Mouse (Mus musculus) cerebellum, adult 9-11 months (tissue): Measurements from ENCODE around the gene Mpp6.

ENCODE experiments used
- DNase-seq: peaks from one replicate; pipeline ENCODE4 v3.0.0; 2022

Gene Mpp6

GRCm38 (mm10) chr6:50109757-50110378 lies at the start of gene Mpp6:
Gene Mpp6 (plus strand): TSS chr6:50110241.
- peak; percentile 84 for DNase-seq

- no peak for DNase-seq
Measured at GRCm38 (mm10) chr6:50066172-50066571, 43.9 kb upstream of the Mpp6 start.

GRCm38 (mm10) chr6:50068490-50068889 lies 41.6 kb upstream of the Mpp6 start:
- no peak for DNase-seq

DNA sequence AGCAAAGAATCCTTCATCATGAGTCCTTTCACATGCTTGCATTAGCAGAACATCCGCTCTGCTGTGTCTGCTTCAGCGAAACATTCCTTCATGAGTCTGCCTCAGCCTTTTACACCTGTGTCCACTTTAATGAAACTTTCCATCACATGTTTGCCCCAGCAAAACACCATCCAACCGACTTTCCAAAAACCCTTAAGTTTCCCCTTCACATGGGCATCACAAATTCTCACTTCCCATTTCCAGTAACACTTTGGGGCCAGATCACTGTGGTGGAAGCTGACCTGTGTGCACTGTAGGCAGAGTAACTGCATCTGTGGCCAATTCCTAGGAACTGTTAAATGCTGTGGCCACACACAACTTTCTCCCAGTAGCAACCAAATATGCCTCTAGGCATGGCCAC lies 34.8 kb upstream of the Mpp6 start:
- DNase-seq: no peak

- no peak for DNase-seq
Measured at GRCm38 (mm10) chr6:50076473-50076872, 33.6 kb upstream of the Mpp6 start.

DNA sequence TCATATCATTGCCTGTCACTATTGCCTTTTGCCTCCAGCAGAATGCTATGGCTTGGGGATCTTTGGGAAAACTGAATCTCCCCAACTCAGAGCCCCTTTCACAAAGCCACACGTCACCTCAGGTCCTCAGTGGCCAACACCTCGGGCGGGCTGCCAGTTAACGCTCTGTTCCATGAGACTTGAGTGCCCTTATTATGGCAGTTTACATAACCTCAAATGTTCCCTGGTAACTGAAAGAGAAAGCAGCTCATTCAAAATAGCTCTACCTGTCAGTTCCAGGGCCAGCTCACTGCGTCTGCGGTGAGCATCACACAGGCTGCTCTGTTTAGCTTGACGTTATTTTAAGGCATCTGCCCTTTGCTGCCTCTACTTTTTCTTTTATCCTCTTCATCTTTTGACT lies 29.6 kb upstream of the Mpp6 start:
- no peak for DNase-seq

DNA sequence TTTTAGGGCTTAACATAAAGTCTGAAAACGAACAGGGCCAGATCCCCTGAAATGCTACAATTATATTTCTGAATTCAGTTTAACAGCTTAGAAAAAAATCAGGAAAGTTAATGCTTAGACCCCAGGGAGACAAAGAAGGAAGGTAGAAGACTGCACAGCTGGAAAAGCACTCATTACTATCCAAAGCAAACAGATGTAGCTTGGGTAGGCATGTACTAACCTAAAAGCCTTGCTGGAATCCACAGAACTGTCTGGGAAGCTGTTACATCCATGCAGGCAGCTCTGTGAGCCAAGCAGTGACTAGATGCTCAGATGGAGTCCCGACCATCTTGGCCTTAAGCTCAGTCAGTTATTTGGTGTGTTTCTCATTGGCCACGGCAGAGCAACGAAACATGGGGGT lies 24.8 kb upstream of the Mpp6 start:
- DNase-seq: no peak

GRCm38 (mm10) chr6:50089333-50089732 lies 20.7 kb upstream of the Mpp6 start:
- DNase-seq: no peak

GRCm38 (mm10) chr6:50090221-50090620 lies 19.8 kb upstream of the Mpp6 start:
- DNase-seq: no peak

DNA sequence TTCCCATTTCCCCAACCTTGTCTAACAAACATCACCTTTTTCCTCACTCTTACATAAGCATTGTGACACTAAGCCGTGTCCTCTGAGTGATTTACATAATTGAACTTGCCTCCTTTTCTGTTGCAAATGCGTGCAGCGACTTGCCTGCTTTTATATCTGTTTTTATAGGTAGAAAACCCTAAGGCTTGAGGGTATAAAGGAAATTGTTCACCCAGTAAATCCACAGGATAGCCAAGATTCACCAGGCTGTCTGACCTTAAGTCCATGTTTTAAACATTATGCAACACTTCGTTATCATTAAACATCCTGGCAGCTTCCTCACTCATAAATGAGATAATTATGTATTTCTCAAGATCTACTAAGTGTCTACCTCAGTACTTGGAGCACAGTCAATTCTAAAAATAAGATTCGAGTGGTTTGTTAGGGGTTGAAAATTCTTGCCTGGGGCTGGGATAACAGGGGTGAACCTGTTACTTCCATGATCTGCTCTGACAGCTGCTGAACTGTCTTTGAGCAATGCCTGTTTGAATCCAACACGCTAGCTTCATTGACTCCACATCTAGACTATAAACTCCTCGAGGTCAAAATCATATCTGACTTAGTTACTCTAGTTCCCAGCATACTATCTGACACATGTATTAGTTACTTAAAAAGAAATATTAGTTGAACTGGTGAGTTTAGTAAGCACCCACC lies 18.4 kb upstream of the Mpp6 start:
- DNase-seq: no peak

DNA sequence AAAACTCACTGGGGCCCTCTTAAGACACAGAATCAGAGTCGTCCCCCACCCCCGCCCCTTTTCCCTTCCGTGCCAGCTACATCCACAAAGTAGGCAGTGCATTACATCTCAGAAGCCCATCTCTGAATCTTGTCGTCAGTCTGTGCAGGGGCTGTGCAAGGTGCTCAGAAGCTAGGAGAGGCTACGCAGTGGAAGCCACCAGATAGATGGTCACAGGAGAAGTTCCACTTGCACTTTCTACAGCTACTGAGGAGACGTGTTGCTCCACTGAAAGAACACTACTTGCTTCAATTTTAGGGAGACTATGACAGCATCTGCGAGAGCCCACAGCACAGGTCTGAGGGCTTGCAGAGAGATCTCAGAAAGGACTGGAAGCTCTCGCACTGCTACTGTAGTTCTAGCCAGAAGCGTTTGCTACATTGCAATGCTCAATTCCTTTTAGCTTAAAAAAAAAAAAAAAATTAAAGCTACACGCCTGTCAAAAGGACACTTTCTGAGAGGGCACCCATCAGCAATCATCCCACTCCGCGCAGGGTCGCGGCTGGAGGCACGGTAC lies 762 bp upstream of the Mpp6 start:
- DNase-seq: peak; percentile 28

DNA sequence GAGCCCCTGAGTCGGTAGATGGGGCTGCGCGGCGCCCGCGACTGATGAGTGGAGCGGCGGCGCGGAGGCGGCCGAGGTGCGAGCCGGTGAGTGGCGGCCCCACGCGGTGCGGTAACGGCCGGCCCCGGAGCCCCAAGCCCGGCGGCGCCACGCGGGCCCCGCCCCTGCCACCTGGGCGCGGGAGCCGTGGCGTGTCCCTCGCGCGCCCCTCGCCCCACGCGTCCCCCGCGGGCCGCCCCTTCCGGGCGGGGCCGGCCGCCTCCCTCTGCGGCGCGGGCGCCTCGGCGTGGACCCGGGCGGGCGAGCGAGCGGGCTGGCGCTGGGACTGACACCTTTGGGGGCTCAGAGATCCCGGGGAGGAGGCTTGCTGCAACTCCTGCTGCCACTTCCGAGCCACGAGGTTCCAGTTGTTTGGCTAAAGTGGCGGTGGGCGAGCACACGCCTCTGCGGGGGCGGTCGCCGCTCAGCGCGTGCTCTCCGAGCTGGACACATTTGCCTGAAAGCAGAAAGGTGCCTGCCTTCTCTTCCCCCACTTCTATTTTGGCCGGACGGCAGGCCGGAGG lies 419 bp downstream of the Mpp6 start:
- no peak for DNase-seq

GRCm38 (mm10) chr6:50111111-50111655 lies 1.1 kb downstream of the Mpp6 start:
- peak; percentile 6 for DNase-seq

- DNase-seq: peak; percentile 85
Measured at GRCm38 (mm10) chr6:50112775-50113174, 2.7 kb downstream of the Mpp6 start.

- no peak for DNase-seq
Measured at GRCm38 (mm10) chr6:50114280-50114679, 4.2 kb downstream of the Mpp6 start.

DNA sequence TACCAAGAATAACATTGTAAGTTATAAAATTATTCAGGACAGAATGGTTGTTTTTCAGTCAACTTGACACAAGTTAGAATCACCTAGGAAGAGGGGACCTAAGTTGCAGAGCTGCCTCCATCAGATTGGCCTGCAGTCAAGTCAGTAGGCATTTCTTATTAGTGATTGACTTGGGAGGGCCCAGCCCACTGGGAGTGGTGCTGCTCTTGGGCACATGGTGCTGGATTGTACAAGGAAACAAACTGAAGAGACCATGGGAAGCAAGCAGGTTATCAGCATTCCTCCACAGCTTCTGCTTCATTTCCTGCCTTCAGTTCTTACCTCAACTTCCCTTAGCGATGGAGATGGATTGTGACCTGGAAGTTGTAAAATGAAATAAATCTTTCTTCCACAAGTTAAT lies 10.9 kb downstream of the Mpp6 start:
- DNase-seq: no peak

DNA sequence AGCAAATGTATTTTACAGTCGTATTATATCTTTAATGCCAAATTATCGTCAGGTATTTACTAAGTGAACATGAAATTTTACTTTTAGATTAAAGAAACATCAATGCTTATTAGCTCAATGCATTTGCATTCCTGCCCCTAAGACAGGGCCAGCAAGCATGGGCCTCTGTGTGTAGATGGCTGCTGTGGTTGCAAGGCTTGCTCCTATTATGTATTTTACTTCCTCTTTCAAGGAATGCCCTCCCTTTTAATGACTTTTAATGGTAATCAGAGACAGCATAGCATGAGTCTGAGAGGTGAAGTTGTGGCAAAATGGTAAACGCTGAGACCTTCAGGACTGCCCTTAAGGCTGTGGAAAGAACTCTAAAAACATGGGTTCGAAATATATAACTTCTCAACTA lies 12.8 kb downstream of the Mpp6 start:
- no peak for DNase-seq

GRCm38 (mm10) chr6:50124197-50124596 lies 14.2 kb downstream of the Mpp6 start:
- DNase-seq: no peak

DNA sequence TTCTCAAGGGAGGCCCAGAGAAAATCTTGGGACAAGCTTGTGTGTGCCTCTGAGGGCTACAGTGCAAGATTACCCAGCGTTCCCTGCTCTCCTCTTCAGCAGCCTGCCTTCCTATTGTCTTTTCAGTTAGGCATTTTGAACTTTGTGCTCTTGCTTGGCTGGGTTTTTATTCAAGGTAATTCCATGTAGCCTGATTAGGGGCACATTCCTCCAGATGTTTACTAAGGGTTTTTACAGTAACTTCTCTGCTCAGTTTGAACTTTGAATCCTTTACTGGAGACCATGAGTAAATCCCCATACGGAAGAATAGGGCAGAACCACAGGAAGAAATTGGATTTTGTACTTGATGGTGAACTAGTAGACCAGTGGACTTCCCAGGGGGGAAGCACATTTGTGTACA lies 16.3 kb downstream of the Mpp6 start:
- no peak for DNase-seq

DNA sequence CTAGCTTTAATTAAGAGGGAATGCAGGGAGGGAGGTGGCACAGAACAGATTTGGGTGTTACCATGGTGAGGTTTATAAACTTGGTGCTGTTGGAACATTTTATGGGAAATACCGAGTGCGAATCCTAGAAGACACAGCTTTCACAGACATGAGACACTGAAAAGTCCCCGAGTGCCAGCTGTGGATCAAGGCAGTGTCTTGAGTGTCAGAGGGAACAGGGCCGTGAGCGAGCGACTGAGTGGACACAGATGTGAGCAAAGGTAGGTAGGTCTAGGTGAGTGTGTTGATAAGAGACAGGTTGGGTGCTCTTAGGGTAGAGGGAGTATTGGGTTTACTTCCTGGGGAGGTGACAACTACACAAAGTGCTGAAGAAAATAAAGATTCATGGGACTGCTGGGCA lies 17.5 kb downstream of the Mpp6 start:
- no peak for DNase-seq

GRCm38 (mm10) chr6:50137651-50138050 lies 27.6 kb downstream of the Mpp6 start:
- no peak for DNase-seq

GRCm38 (mm10) chr6:50139526-50139925 lies 29.5 kb downstream of the Mpp6 start:
- no peak for DNase-seq

DNA sequence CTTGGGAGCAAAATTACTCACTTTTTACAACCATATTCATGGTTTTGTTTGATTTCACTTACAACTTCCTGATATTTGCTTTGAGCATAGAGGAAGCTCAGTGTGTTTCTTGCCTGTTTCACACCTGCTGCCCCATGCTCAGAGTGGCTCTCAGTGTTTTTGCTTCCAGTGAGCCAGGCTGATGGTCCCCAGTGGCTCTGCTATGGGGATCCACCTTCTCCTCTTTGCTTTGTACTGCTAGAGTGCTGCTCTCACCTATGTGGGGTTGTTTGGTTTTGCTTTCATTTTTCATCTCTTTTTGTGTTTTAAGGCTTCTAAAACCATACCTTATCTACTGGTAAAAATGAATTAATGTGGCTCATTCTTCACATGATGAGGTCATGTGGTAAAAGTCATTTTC lies 36.1 kb downstream of the Mpp6 start:
- DNase-seq: no peak

GRCm38 (mm10) chr6:50149378-50149777 lies 39.3 kb downstream of the Mpp6 start:
- no peak for DNase-seq
